Mouse (Mus musculus): ENCODE measurements around the gene Klhl29. TPM values are rescaled to one million over a fixed set of nuclear protein-coding genes. Genes with fewer than 3 reads are reported as not detected.

The Klhl29 gene
- polyA plus RNA-seq (2012; rRNA removed): 6.1 and 6.7 TPM in 2 replicates

- Histone ChIP-seq H3K27ac (ENCODE audit: control insufficient read depth, insufficient read depth, low read length) (no peak within 1 kb of the TSS), H3K27me3 (ENCODE audit: control insufficient read depth, insufficient read depth, low read length) (peaks cover 8% of the 10 kb centered on the region; the same call in 1 of the 2 replicates), H3K36me3 (ENCODE audit: control insufficient read depth, insufficient read depth, low read length) (no peaks in the 10 kb centered on the region), H3K4me1 (replicated peaks; ENCODE audit: control insufficient read depth, insufficient read depth, low read length) (no peaks in the 10 kb centered on the region), H3K4me3 (ENCODE audit: control insufficient read depth, insufficient read depth, low read length) (peak within 1 kb of the TSS; percentile 23)
- DNase-seq: no peak
- 5% methylated on average over 64 of the region's 66 CpGs for WGBS
- TF ChIP-seq POLR2A (IDR thresholded peaks at IDR 0.05; ENCODE audit: control insufficient read depth, extremely low read depth, insufficient read depth, low read length, poor library complexity) (no peak), CTCF (IDR thresholded peaks at IDR 0.05; ENCODE audit: borderline replicate concordance, control insufficient read depth, extremely low read depth, insufficient read depth, low read length, poor library complexity) (no peak)
Observed at GRCm38 (mm10) chr12:5375616-5376461, at the start of gene Klhl29. TSS of gene Klhl29 (minus strand) at chr12:5375682.

- Histone ChIP-seq H3K4me3 (ENCODE audit: control insufficient read depth, insufficient read depth, low read length) (no peak overlapping the region), H3K4me1 (replicated peaks; ENCODE audit: control insufficient read depth, insufficient read depth, low read length) (no peaks in the 10 kb centered on the region), H3K27me3 (ENCODE audit: control insufficient read depth, insufficient read depth, low read length) (no peaks in the 10 kb centered on the region), H3K27ac (ENCODE audit: control insufficient read depth, insufficient read depth, low read length) (no peak overlapping the region), H3K36me3 (ENCODE audit: control insufficient read depth, insufficient read depth, low read length) (no peaks in the 10 kb centered on the region)
- no peak for DNase-seq
- 85% methylated on average over 4 of the region's 4 CpGs for WGBS
- TF ChIP-seq POLR2A (IDR thresholded peaks at IDR 0.05; ENCODE audit: control insufficient read depth, extremely low read depth, insufficient read depth, low read length, poor library complexity) (no peak), CTCF (IDR thresholded peaks at IDR 0.05; ENCODE audit: borderline replicate concordance, control insufficient read depth, extremely low read depth, insufficient read depth, low read length, poor library complexity) (no peak)
Observed at GRCm38 (mm10) chr12:5425276-5425675, 49.8 kb upstream of the Klhl29 start.

- Histone ChIP-seq H3K36me3 (ENCODE audit: control insufficient read depth, insufficient read depth, low read length) (no peaks in the 10 kb centered on the region), H3K4me1 (replicated peaks; ENCODE audit: control insufficient read depth, insufficient read depth, low read length) (no peaks in the 10 kb centered on the region), H3K27ac (ENCODE audit: control insufficient read depth, insufficient read depth, low read length) (no peak overlapping the region), H3K4me3 (ENCODE audit: control insufficient read depth, insufficient read depth, low read length) (no peak overlapping the region), H3K27me3 (ENCODE audit: control insufficient read depth, insufficient read depth, low read length) (no peaks in the 10 kb centered on the region)
- DNase-seq: no peak
- 75% methylated on average over 3 of the region's 3 CpGs for WGBS
- no peak for TF ChIP-seq POLR2A (IDR thresholded peaks at IDR 0.05; ENCODE audit: control insufficient read depth, extremely low read depth, insufficient read depth, low read length, poor library complexity)
- TF ChIP-seq CTCF (IDR thresholded peaks at IDR 0.05; ENCODE audit: borderline replicate concordance, control insufficient read depth, extremely low read depth, insufficient read depth, low read length, poor library complexity): no peak
Observed at GRCm38 (mm10) chr12:5415806-5416205, 40.3 kb upstream of the Klhl29 start.

GRCm38 (mm10) chr12:5413976-5414375 is 38.5 kb upstream of the Klhl29 start:
- TF ChIP-seq CTCF (IDR thresholded peaks at IDR 0.05; ENCODE audit: borderline replicate concordance, control insufficient read depth, extremely low read depth, insufficient read depth, low read length, poor library complexity) (no peak), POLR2A (IDR thresholded peaks at IDR 0.05; ENCODE audit: control insufficient read depth, extremely low read depth, insufficient read depth, low read length, poor library complexity) (no peak)
- H3K4me1 ChIP-seq (replicated peaks; ENCODE audit: control insufficient read depth, insufficient read depth, low read length): no peaks in the 10 kb centered on the region

GRCm38 (mm10) chr12:5411761-5412537 is 36.5 kb upstream of the Klhl29 start:
- no peak overlapping the region for H3K4me3 ChIP-seq (ENCODE audit: control insufficient read depth, insufficient read depth, low read length)
- 81% methylated on average over 13 of the region's 13 CpGs for whole genome bisulfite sequencing
- H3K27me3 ChIP-seq (ENCODE audit: control insufficient read depth, insufficient read depth, low read length): no peaks in the 10 kb centered on the region
- DNase-seq: no peak
- TF ChIP-seq POLR2A (IDR thresholded peaks at IDR 0.05; ENCODE audit: control insufficient read depth, extremely low read depth, insufficient read depth, low read length, poor library complexity) (no peak), CTCF (IDR thresholded peaks at IDR 0.05; ENCODE audit: borderline replicate concordance, control insufficient read depth, extremely low read depth, insufficient read depth, low read length, poor library complexity) (no peak)
- no peak overlapping the region for H3K27ac ChIP-seq (ENCODE audit: control insufficient read depth, insufficient read depth, low read length)
- no peaks in the 10 kb centered on the region for H3K4me1 ChIP-seq (replicated peaks; ENCODE audit: control insufficient read depth, insufficient read depth, low read length)
- no peaks in the 10 kb centered on the region for H3K36me3 ChIP-seq (ENCODE audit: control insufficient read depth, insufficient read depth, low read length)

More at GRCm38 (mm10) chr12:5413976-5414375, 38.5 kb upstream of the Klhl29 start:
- Histone ChIP-seq H3K27ac (ENCODE audit: control insufficient read depth, insufficient read depth, low read length) (no peak overlapping the region), H3K36me3 (ENCODE audit: control insufficient read depth, insufficient read depth, low read length) (no peaks in the 10 kb centered on the region), H3K4me3 (ENCODE audit: control insufficient read depth, insufficient read depth, low read length) (no peak overlapping the region), H3K27me3 (ENCODE audit: control insufficient read depth, insufficient read depth, low read length) (no peaks in the 10 kb centered on the region)
- no peak for DNase-seq

GRCm38 (mm10) chr12:5411346-5411745 is 35.9 kb upstream of the Klhl29 start:
- DNase-seq: no peak
- 86% methylated on average over 4 of the region's 4 CpGs for WGBS
- no peaks in the 10 kb centered on the region for H3K36me3 ChIP-seq (ENCODE audit: control insufficient read depth, insufficient read depth, low read length)
- H3K27ac ChIP-seq (ENCODE audit: control insufficient read depth, insufficient read depth, low read length): no peak overlapping the region
- TF ChIP-seq CTCF (IDR thresholded peaks at IDR 0.05; ENCODE audit: borderline replicate concordance, control insufficient read depth, extremely low read depth, insufficient read depth, low read length, poor library complexity) (no peak), POLR2A (IDR thresholded peaks at IDR 0.05; ENCODE audit: control insufficient read depth, extremely low read depth, insufficient read depth, low read length, poor library complexity) (no peak)
- H3K27me3 ChIP-seq (ENCODE audit: control insufficient read depth, insufficient read depth, low read length): no peaks in the 10 kb centered on the region
- H3K4me1 ChIP-seq (replicated peaks; ENCODE audit: control insufficient read depth, insufficient read depth, low read length): no peaks in the 10 kb centered on the region
- H3K4me3 ChIP-seq (ENCODE audit: control insufficient read depth, insufficient read depth, low read length): no peak overlapping the region
